Mouse (Mus musculus): ENCODE measurements around the gene Gm11985. TPM values are rescaled to one million over a fixed set of nuclear protein-coding genes. Genes with fewer than 3 reads are reported as not detected.

Gene Gm11985
- total RNA-seq (2014; rRNA removed) (not detected in 2 replicates), polyA plus RNA-seq (2015; fragmentation: Nextera tagmentation; extraction: Ambion mirVana) (not detected in 2 replicates)

DNA sequence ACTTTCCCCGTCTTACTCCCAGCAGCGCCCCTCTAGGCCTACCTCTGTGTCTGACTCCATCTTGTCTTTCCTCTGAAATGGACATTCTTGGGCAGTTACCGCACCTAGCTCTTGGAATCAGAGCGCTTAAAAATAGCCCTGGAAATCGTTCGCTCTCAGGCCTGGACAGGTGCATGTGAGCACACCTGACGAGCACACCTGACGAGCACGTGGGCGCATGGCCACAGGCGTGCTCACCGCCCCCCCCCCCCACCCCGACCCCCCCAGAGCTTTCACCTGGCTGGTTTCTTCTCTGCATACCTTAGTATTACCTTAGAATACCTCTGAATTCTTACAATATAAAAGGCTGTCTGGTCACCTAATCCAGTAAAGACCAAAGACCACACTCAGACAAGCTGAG lies at the start of gene Gm11985:
TSS of gene Gm11985 (minus strand) at position 101 of the 400 bp plus-strand sequence.
- Histone ChIP-seq H3K36me3 (ENCODE audit: insufficient read depth) (no peaks in the 10 kb centered on the region), H3K27me3 (ENCODE audit: insufficient read depth, low read length) (no peaks in the 10 kb centered on the region), H3K27ac (ENCODE audit: low read depth, low read length) (no peak within 1 kb of the TSS), H3K4me3 (ENCODE audit: low read depth, low read length) (no peak within 1 kb of the TSS), H3K4me2 (ENCODE audit: low read depth) (no peak within 1 kb of the TSS), H3K9me3 (ENCODE audit: low read length) (no peaks in the 10 kb centered on the region), H3K4me1 (ENCODE audit: insufficient read depth) (no peaks in the 10 kb centered on the region), H3K9ac (no peak within 1 kb of the TSS)
- 90% methylated on average over 13 of the region's 13 CpGs for WGBS
- no peak for ATAC-seq
- no peak for TF ChIP-seq CTCF (IDR thresholded peaks at IDR 0.05; ENCODE audit: low read depth)
- no peak for DNase-seq

DNA sequence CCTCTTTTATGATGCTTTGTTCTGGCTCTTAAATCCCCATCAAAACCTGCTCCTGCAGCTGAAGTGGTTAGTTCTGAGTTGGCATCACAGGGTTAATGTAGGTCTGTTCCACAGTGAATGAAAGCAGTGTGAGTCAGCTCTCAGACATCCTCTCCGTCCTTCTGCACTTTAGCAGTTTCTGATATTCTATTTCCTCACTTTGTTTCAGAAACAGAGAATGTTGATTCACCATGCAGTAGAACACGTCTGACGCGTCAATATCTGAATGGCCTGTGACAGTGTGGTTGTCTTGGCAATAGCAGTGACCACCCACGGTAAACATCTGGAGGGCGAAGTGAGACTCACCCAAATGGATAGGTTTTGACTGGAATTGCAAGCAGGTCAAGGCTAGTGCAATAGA lies 49.3 kb upstream of the Gm11985 start:
- H3K27ac ChIP-seq (ENCODE audit: low read depth, low read length): no peak overlapping the region
- DNase-seq (no peak), ATAC-seq (no peak)
- no peak overlapping the region for H3K9ac ChIP-seq
- 80% methylated on average over 6 of the region's 6 CpGs for WGBS
- no peak overlapping the region for H3K4me3 ChIP-seq (ENCODE audit: low read depth, low read length)
- no peaks in the 10 kb centered on the region for H3K27me3 ChIP-seq (ENCODE audit: insufficient read depth, low read length)
- no peaks in the 10 kb centered on the region for H3K9me3 ChIP-seq (ENCODE audit: low read length)
- H3K4me2 ChIP-seq (ENCODE audit: low read depth): no peak overlapping the region
- no peak for TF ChIP-seq CTCF (IDR thresholded peaks at IDR 0.05; ENCODE audit: low read depth)
- no peaks in the 10 kb centered on the region for H3K36me3 ChIP-seq (ENCODE audit: insufficient read depth)
- no peaks in the 10 kb centered on the region for H3K4me1 ChIP-seq (ENCODE audit: insufficient read depth)

DNA sequence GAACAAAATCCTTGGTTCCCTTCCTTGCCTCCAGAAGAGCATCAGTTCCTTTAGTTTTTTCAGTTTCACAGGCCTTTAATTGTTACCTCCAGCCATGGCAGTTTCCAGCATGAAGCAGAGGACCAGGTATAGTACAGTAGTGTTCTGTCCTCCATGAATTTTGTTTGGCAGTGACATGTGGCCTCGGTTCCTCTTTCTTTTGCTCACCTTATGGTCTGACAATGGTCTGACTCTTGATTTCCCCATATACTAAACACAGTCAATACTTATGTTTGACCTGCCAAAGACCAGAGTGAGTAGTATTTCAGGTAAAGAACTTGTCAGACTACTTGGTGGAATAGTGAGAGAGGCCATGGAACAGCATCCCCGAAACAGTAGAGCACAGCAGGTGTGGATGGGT lies 48.4 kb upstream of the Gm11985 start:
- ATAC-seq (no peak), DNase-seq (no peak)
- 93% methylated on average over 2 of the region's 2 CpGs for WGBS

DNA sequence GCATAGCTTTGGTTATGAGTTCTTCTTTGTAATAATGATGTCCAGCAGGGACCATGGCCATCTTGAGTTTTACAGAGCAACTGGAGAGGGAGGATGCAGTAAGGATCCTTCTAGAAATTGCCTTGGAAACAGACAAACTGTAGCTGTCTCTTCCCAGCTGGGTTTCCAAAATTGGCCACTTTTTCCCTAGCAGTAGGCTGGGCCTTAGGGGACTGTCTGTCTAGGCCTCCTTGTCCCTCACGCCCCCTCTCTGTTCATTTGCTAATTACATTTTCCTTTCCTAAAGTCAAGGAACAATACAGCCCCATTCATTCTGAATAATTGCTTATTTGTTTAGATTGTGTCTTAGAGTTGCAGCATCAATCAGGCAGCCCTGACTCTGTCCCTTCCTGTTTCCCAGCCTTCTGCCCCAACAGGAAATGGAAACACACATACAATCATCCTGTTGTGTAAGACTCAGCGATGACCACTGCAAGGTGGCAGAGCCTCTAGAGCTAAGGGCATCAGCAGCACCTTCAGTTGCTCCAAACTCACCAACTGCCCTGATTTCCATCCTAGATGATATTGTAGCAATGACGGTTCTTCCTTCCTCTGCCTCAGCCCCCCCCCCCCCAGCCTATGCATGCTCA lies 46.7 kb upstream of the Gm11985 start:
- no peak overlapping the region for H3K27ac ChIP-seq (ENCODE audit: low read depth, low read length)
- H3K36me3 ChIP-seq (ENCODE audit: insufficient read depth): no peaks in the 10 kb centered on the region
- H3K4me2 ChIP-seq (ENCODE audit: low read depth): no peak overlapping the region
- no peak overlapping the region for H3K9ac ChIP-seq
- no peaks in the 10 kb centered on the region for H3K9me3 ChIP-seq (ENCODE audit: low read length)
- no peaks in the 10 kb centered on the region for H3K4me1 ChIP-seq (ENCODE audit: insufficient read depth)
- TF ChIP-seq CTCF (IDR thresholded peaks at IDR 0.05; ENCODE audit: low read depth): no peak
- H3K4me3 ChIP-seq (ENCODE audit: low read depth, low read length): no peak overlapping the region
- ATAC-seq: peak; percentile 74
- H3K27me3 ChIP-seq (ENCODE audit: insufficient read depth, low read length): no peaks in the 10 kb centered on the region
- WGBS: 48% methylated on average over 3 of the region's 3 CpGs
- no peak for DNase-seq

More for the DNA sequence above, 48.4 kb upstream of the Gm11985 start:
- H3K9me3 ChIP-seq (ENCODE audit: low read length): no peaks in the 10 kb centered on the region
- H3K4me2 ChIP-seq (ENCODE audit: low read depth): no peak overlapping the region
- H3K36me3 ChIP-seq (ENCODE audit: insufficient read depth): no peaks in the 10 kb centered on the region
- H3K4me3 ChIP-seq (ENCODE audit: low read depth, low read length): no peak overlapping the region
- TF ChIP-seq CTCF (IDR thresholded peaks at IDR 0.05; ENCODE audit: low read depth): no peak
- H3K9ac ChIP-seq: no peak overlapping the region
- no peak overlapping the region for H3K27ac ChIP-seq (ENCODE audit: low read depth, low read length)
- no peaks in the 10 kb centered on the region for H3K4me1 ChIP-seq (ENCODE audit: insufficient read depth)
- no peaks in the 10 kb centered on the region for H3K27me3 ChIP-seq (ENCODE audit: insufficient read depth, low read length)

DNA sequence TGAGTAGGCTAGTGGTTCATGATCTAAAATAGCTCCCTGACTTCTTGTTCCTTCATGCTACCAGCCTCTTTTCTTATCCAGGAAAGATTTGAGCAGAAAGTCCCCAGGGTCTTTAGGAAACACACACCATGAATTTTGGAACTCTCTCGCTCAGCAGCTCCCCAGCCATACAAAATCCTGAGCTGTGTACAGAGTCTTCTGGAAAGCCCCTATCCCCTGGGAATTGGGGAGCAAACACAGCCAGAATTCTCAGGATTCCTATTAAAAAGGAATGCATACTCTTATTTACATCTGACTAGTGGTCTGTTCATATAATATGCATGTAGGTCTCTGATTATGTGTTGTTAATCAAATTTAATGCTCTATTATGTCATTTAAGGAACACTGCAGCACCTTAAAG lies 46.1 kb upstream of the Gm11985 start:
- no peak for ATAC-seq
- Histone ChIP-seq H3K9me3 (ENCODE audit: low read length) (no peaks in the 10 kb centered on the region), H3K4me1 (ENCODE audit: insufficient read depth) (no peaks in the 10 kb centered on the region), H3K36me3 (ENCODE audit: insufficient read depth) (no peaks in the 10 kb centered on the region), H3K27me3 (ENCODE audit: insufficient read depth, low read length) (no peaks in the 10 kb centered on the region), H3K27ac (ENCODE audit: low read depth, low read length) (no peak overlapping the region), H3K9ac (no peak overlapping the region), H3K4me2 (ENCODE audit: low read depth) (no peak overlapping the region), H3K4me3 (ENCODE audit: low read depth, low read length) (no peak overlapping the region)
- no peak for DNase-seq
- WGBS: 95% methylated on average over 1 of the region's 1 CpGs
- TF ChIP-seq CTCF (IDR thresholded peaks at IDR 0.05; ENCODE audit: low read depth): no peak

DNA sequence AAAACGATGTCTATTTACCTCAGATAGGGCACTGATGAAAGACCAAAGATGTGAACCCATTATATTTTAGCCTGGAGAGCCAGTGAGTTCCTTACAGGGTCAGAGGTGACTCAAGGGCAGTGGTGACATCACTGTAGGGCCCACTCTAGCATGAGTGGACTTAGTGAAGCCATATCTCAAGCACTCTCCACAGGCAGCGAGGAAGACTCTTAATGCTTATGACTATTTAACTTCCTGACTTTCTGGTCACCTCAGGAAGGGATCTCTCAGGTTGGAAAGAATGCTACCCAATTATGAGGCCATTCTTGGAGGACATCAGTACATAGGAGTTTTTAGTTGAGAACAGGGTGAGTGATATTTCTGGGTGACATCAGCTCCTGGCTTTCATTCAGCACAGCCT lies 45.0 kb upstream of the Gm11985 start:
- TF ChIP-seq CTCF (IDR thresholded peaks at IDR 0.05; ENCODE audit: low read depth): no peak
- no peak overlapping the region for H3K27ac ChIP-seq (ENCODE audit: low read depth, low read length)
- no peak overlapping the region for H3K4me3 ChIP-seq (ENCODE audit: low read depth, low read length)
- ATAC-seq: no peak
- WGBS: 85% methylated on average over 2 of the region's 2 CpGs
- H3K27me3 ChIP-seq (ENCODE audit: insufficient read depth, low read length): no peaks in the 10 kb centered on the region
- no peaks in the 10 kb centered on the region for H3K9me3 ChIP-seq (ENCODE audit: low read length)
- no peaks in the 10 kb centered on the region for H3K36me3 ChIP-seq (ENCODE audit: insufficient read depth)
- H3K9ac ChIP-seq: no peak overlapping the region
- no peak overlapping the region for H3K4me2 ChIP-seq (ENCODE audit: low read depth)
- no peak for DNase-seq
- H3K4me1 ChIP-seq (ENCODE audit: insufficient read depth): no peaks in the 10 kb centered on the region

DNA sequence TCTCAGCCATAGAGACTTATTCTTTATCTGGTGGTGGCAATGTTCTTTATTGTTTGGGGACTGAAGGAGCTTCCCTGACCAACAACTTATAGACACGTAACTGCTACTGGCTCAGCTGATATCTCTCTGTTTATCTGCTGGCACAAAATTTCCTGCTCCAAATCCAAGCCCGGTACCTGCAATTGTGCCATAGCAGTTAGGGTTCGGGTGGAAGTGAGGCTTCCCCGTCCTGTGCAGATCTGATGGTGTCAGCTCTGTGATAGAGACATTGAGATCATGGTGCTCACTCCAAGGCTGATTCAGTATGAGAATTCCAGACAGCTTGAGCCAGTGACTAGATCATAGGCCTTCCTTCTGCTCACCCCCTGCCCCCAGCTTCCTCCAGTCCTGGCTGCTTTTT lies 43.6 kb upstream of the Gm11985 start:
- H3K4me1 ChIP-seq (ENCODE audit: insufficient read depth): no peaks in the 10 kb centered on the region
- H3K4me3 ChIP-seq (ENCODE audit: low read depth, low read length): no peak overlapping the region
- H3K4me2 ChIP-seq (ENCODE audit: low read depth): no peak overlapping the region
- no peaks in the 10 kb centered on the region for H3K27me3 ChIP-seq (ENCODE audit: insufficient read depth, low read length)
- 96% methylated on average over 4 of the region's 4 CpGs for WGBS
- H3K27ac ChIP-seq (ENCODE audit: low read depth, low read length): no peak overlapping the region
- no peak for DNase-seq
- no peak for TF ChIP-seq CTCF (IDR thresholded peaks at IDR 0.05; ENCODE audit: low read depth)
- H3K36me3 ChIP-seq (ENCODE audit: insufficient read depth): no peaks in the 10 kb centered on the region
- no peak for ATAC-seq
- no peaks in the 10 kb centered on the region for H3K9me3 ChIP-seq (ENCODE audit: low read length)
- H3K9ac ChIP-seq: no peak overlapping the region
